Mouse (Mus musculus) neural tube, embryonic 11.5 days (tissue): ENCODE measurements around the gene Ptpn18. TPM values are rescaled to one million over a fixed set of nuclear protein-coding genes. Genes with fewer than 3 reads are reported as not detected.
"Not testable (repeated sequence)": the region's sequence is repeated elsewhere in the genome, so short reads cannot be mapped to it uniquely, and the experiment has no call there.

ENCODE experiments used
- ATAC-seq: fragments of 200-750 bp; cut with Nextera tagmentation; 2 replicates; pipeline ENCODE4 v1.8.0; 2017; ENCODE audit warnings: moderate number of reproducible peaks, mild to moderate bottlenecking, moderate TSS enrichment, moderate library complexity; ENCODE audit not compliant: insufficient read depth, low FRiP score, low TSS enrichment
- DNase-seq: peaks from one replicate; pipeline ENCODE4 v3.0.0-alpha.2; 2015; ENCODE audit warnings: low spot score
- H3K27ac ChIP-seq: fragments of 300-500 bp; sonication (generic); 2 replicates; pipeline ENCODE4 v1.5.1; 2014; ENCODE audit warnings: low read depth, mild to moderate bottlenecking, low read length
- H3K27me3 ChIP-seq: fragments of 300-500 bp; sonication (generic); 2 replicates; pipeline ENCODE4 v1.6.1; 2014; ENCODE audit warnings: mild to moderate bottlenecking, low read length, mixed read lengths; ENCODE audit not compliant: control insufficient read depth, insufficient read depth
- H3K36me3 ChIP-seq: fragments of 300-500 bp; sonication (generic); 2 replicates; pipeline ENCODE4 v1.6.1; 2014; ENCODE audit warnings: mild to moderate bottlenecking, low read length, moderate library complexity, mixed read lengths; ENCODE audit not compliant: control insufficient read depth, insufficient read depth
- H3K4me1 ChIP-seq: fragments of 300-500 bp; sonication (generic); 2 replicates; pipeline ENCODE4 v1.6.1; 2014; ENCODE audit warnings: low read length, mixed read lengths; ENCODE audit not compliant: control insufficient read depth, insufficient read depth
- H3K4me2 ChIP-seq: fragments of 300-500 bp; sonication (generic); 2 replicates; pipeline ENCODE4 v1.6.1; 2014; ENCODE audit warnings: low read depth, mild to moderate bottlenecking, moderate library complexity
- H3K4me3 ChIP-seq: fragments of 300-500 bp; sonication (generic); 2 replicates; pipeline ENCODE4 v1.5.1; 2014; ENCODE audit warnings: low read depth, low read length
- H3K9ac ChIP-seq: fragments of 300-500 bp; sonication (generic); 2 replicates; pipeline ENCODE4 v1.6.1; 2014; ENCODE audit warnings: mild to moderate bottlenecking, low read length
- H3K9me3 ChIP-seq: fragments of 300-500 bp; sonication (generic); 2 replicates; pipeline ENCODE4 v1.6.1; 2016; ENCODE audit warnings: low read length; ENCODE audit not compliant: control insufficient read depth
- WGBS: fragments of 180-500 bp; shearing (Covaris S2); extraction: QIAGEN DNeasy Blood & Tissue Kit; methylation state at CpG from one replicate; pipeline ENCODE4 v1.1.7; 2014; 5-methylcytosine and 5-hydroxymethylcytosine counted together
- microRNA-seq: library from miRNA; unstranded; fragments of <30 nt; microRNA quantifications from one replicate; pipeline ENCODE4, GENCODE M21; 2016
- polyA plus RNA-seq: library from polyadenylated mRNA; unstranded; fragments of >200 nt; fragmentation: Nextera tagmentation; extraction: Ambion mirVana; gene quantifications from 2 replicates; pipeline ENCODE4 v1.2.1, GENCODE M21; 2014

The Ptpn18 gene
- polyA plus RNA-seq, 1 experiment from 2014 or later: 6.6 TPM

GRCm38 (mm10) chr1:34516595-34516994, 57.0 kb downstream of the Ptpn18 start:
- H3K27ac ChIP-seq: no peak overlapping the region
- no peaks in the 10 kb centered on the region for H3K27me3 ChIP-seq
- H3K9me3 ChIP-seq: no peaks in the 10 kb centered on the region
- no peak for ATAC-seq
- no peak for DNase-seq
- H3K4me3 ChIP-seq: no peak overlapping the region
- H3K4me2 ChIP-seq: no peak overlapping the region
- WGBS: 43% methylated on average over 5 of the region's 5 CpGs
- H3K9ac ChIP-seq: no peak overlapping the region
- H3K36me3 ChIP-seq: no peaks in the 10 kb centered on the region
- H3K4me1 ChIP-seq: no peaks in the 10 kb centered on the region

DNA sequence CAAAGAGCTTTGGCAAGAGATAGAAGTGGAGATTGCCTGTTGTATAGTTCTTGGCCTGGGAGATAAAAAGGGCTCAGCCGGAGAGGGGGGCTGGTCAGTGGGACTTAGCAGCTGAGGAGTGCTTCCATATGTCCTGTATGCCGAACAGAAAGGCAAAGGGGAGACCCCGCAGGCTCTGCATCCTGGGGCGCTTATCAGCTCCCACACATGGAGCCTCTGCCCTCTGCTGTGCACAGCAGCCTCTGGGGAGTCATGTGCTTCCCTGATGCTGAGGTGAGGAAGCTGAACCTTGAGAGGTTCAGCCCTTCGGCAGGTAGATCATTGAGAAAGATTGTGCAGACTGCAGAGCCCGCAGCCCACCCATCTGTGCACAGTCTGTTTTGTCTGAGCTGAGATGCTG, 57.7 kb downstream of the Ptpn18 start:
- not testable (repeated sequence) for DNase-seq, H3K4me3 ChIP-seq, H3K9me3 ChIP-seq, H3K4me2 ChIP-seq, ATAC-seq, H3K27ac ChIP-seq, H3K9ac ChIP-seq, H3K36me3 ChIP-seq, H3K27me3 ChIP-seq, H3K4me1 ChIP-seq
- WGBS: 84% methylated on average over 6 of the region's 6 CpGs

GRCm38 (mm10) chr1:34517797-34518196, 58.2 kb downstream of the Ptpn18 start:
- not testable (repeated sequence) for DNase-seq, H3K9ac ChIP-seq, H3K4me3 ChIP-seq, ATAC-seq, H3K4me1 ChIP-seq, H3K9me3 ChIP-seq, H3K36me3 ChIP-seq, H3K27ac ChIP-seq, H3K27me3 ChIP-seq, H3K4me2 ChIP-seq
- WGBS: 61% methylated on average over 1 of the region's 1 CpGs

GRCm38 (mm10) chr1:34518259-34518658, 58.7 kb downstream of the Ptpn18 start:
- Histone ChIP-seq H3K4me1 (no peaks in the 10 kb centered on the region), H3K36me3 (no peaks in the 10 kb centered on the region), H3K9ac (no peak overlapping the region), H3K27me3 (no peaks in the 10 kb centered on the region), H3K9me3 (no peaks in the 10 kb centered on the region), H3K4me3 (no peak overlapping the region), H3K4me2 (no peak overlapping the region), H3K27ac (no peak overlapping the region)
- ATAC-seq (no peak), DNase-seq (no peak)
- 79% methylated on average over 1 of the region's 1 CpGs for WGBS

- no peak overlapping the region for H3K4me3 ChIP-seq
- H3K4me1 ChIP-seq: no peaks in the 10 kb centered on the region
- H3K4me2 ChIP-seq: no peak overlapping the region
- no peak overlapping the region for H3K9ac ChIP-seq
- H3K27ac ChIP-seq: no peak overlapping the region
- DNase-seq (no peak), ATAC-seq (no peak)
- H3K36me3 ChIP-seq: no peaks in the 10 kb centered on the region
- no peaks in the 10 kb centered on the region for H3K27me3 ChIP-seq
- H3K9me3 ChIP-seq: no peaks in the 10 kb centered on the region
- WGBS: 84% methylated on average over 6 of the region's 6 CpGs
Observed at GRCm38 (mm10) chr1:34522205-34522849, 62.8 kb downstream of the Ptpn18 start.

DNA sequence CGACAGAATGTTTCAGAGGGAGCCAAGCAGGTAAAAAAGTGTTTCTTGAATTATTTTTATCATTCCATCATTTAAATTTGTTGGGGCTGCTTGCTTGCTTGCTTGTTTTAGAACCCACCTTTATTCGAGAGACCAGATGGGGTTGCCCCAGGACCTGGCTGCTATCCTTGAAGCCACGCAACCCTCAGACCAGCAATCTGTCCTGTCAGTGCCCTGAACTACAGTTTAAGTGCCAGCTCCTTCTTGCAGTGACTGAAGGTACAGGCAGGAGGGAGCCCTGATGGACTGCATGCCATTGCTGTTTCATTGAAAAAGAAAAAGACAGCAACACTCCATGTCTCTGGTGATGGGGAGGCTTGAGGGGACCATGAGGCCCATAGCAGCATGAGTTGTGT, 63.3 kb downstream of the Ptpn18 start:
- WGBS: 89% methylated on average over 3 of the region's 3 CpGs
- Histone ChIP-seq H3K9ac (no peak overlapping the region), H3K4me3 (no peak overlapping the region), H3K27ac (no peak overlapping the region), H3K4me2 (no peak overlapping the region), H3K4me1 (no peaks in the 10 kb centered on the region), H3K9me3 (no peaks in the 10 kb centered on the region), H3K27me3 (no peaks in the 10 kb centered on the region), H3K36me3 (no peaks in the 10 kb centered on the region)
- DNase-seq (no peak), ATAC-seq (no peak)

DNA sequence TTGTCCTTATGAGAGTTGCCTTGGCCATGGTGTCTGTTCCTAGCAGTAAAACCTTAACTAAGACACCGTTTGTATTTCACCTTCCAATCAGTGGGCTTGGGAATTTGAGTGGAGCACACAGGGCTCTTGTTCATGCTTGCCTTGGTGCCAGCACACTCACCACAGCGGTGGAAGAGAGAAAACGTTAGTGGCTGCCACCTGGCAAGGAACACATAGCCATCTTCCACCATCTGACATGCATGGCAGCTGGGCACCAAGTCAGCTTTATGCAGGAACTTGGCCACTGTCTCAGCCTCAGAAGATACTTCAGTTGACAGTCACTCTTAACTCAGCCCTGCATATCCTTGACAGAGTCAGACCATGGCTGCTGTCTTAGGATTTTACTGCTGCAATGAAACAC, 64.1 kb downstream of the Ptpn18 start:
- H3K27ac ChIP-seq: no peak overlapping the region
- 83% methylated on average over 3 of the region's 3 CpGs for WGBS

More for the DNA sequence above, 64.1 kb downstream of the Ptpn18 start:
- no peaks in the 10 kb centered on the region for H3K36me3 ChIP-seq
- H3K9me3 ChIP-seq: no peaks in the 10 kb centered on the region
- H3K4me3 ChIP-seq: no peak overlapping the region
- H3K4me1 ChIP-seq: no peaks in the 10 kb centered on the region
- no peak for ATAC-seq
- H3K27me3 ChIP-seq: no peaks in the 10 kb centered on the region
- no peak for DNase-seq
- H3K9ac ChIP-seq: no peak overlapping the region
- no peak overlapping the region for H3K4me2 ChIP-seq

Small RNA genes within 50 kb of the gene (microRNA-seq; reads per million reads assigned to microRNA genes)
- gene Mir5103: 6.0 reads per million, percentile 14 among the genes with 10 or more reads in this experiment

Other genes starting within 250 kb of the Ptpn18 start
- 63.3 and 71.2 TPM in 2 replicates for gene Ccdc115, start 20.1 kb upstream of the Ptpn18 start, polyA plus RNA-seq
- 107 and 108 TPM in 2 replicates for gene Imp4, start 19.9 kb upstream of the Ptpn18 start, polyA plus RNA-seq
- gene Prss39, start 38.6 kb downstream of the Ptpn18 start, polyA plus RNA-seq: not detected in 2 replicates
- gene Cfc1, start 75.9 kb downstream of the Ptpn18 start, polyA plus RNA-seq: not detected in 2 replicates
- gene Prss40, start 101.2 kb downstream of the Ptpn18 start, polyA plus RNA-seq: not detected in 2 replicates
- 5.0 and 5.6 TPM in 2 replicates for gene Amer3, start 119.9 kb downstream of the Ptpn18 start, polyA plus RNA-seq